Mouse (Mus musculus) heart, adult 2 months (tissue): ENCODE data around the gene Gper1. TPM values are rescaled to one million over a fixed set of nuclear protein-coding genes. Genes with fewer than 3 reads are reported as not detected.

ENCODE experiments used
- DNase-seq, 2 experiments: peaks; one replicate each; pipeline ENCODE4 v3.0.0; 2021
- H3K27ac ChIP-seq: fragments of 200-600 bp; 2 replicates; pipeline ENCODE4 v1.8.1; 2022
- H3K27me3 ChIP-seq: fragments of 200-500 bp; 2 replicates; pipeline ENCODE4 v1.6.1; 2012; ENCODE audit warnings: mild to moderate bottlenecking, low read length, inconsistent platforms, mixed read lengths; ENCODE audit not compliant: control insufficient read depth, insufficient read depth
- H3K36me3 ChIP-seq: fragments of 200-500 bp; 2 replicates; pipeline ENCODE4 v1.6.1; 2012; ENCODE audit warnings: low read length, inconsistent platforms; ENCODE audit not compliant: control insufficient read depth, insufficient read depth
- H3K4me1 ChIP-seq: fragments of 200-500 bp; 2 replicates; pipeline ENCODE4 v1.6.1; 2011; ENCODE audit warnings: low read length; ENCODE audit not compliant: control insufficient read depth, insufficient read depth
- H3K4me3 ChIP-seq: fragments of 200-600 bp; 2 replicates; pipeline ENCODE4 v1.8.1; 2022
- H3K79me2 ChIP-seq: fragments of 200-500 bp; replicated peaks from 2 replicates; pipeline ENCODE4 v1.6.1; 2012; ENCODE audit warnings: mild to moderate bottlenecking, inconsistent platforms, low read length, moderate library complexity, mixed read lengths; ENCODE audit not compliant: control insufficient read depth, insufficient read depth
- H3K9ac ChIP-seq: fragments of 200-500 bp; 2 replicates; pipeline ENCODE4 v1.6.1; 2012; ENCODE audit warnings: low read depth, mild to moderate bottlenecking, control low read depth, inconsistent platforms, low read length, mixed read lengths
- CTCF ChIP-seq: fragments of 200-600 bp; IDR thresholded peaks from 2 replicates; pipeline ENCODE4 v1.8.1; 2022; ENCODE audit warnings: antibody characterized with exemption, mild to moderate bottlenecking, moderate library complexity
- EP300 ChIP-seq: fragments of 200-500 bp; IDR thresholded peaks from 2 replicates; pipeline ENCODE4 v1.6.1; 2011; ENCODE audit warnings: low read depth, low read length, control low read depth; ENCODE audit not compliant: insufficient read depth
- POLR2A ChIP-seq: fragments of 200-500 bp; IDR thresholded peaks from 2 replicates; pipeline ENCODE4 v1.6.1; 2011; ENCODE audit warnings: mild to moderate bottlenecking, low read depth, low read length, control low read depth; ENCODE audit not compliant: insufficient read depth
- WGBS: fragments of 180-500 bp; shearing (Covaris S2); methylation state at CpG from one replicate; pipeline ENCODE4 v1.1.7; 2018; 5-methylcytosine and 5-hydroxymethylcytosine counted together
- intact Hi-C: fragments of 180-260 bp; cut with DNase I; formaldehyde crosslinking; loops from one replicate; pipeline ENCODE4 v1.15.1; 2025
- polyA plus RNA-seq: library from polyadenylated mRNA; depleted of rRNA; stranded (reverse); fragments of >200 nt; gene quantifications from 2 replicates; pipeline ENCODE4 v1.2.3, GENCODE M21; 2012
- total RNA-seq, 2 experiments: library from RNA; stranded (reverse); gene quantifications; 2 replicates each; pipeline ENCODE4 v1.2.3; 2021

Gene Gper1
- total and polyA plus RNA-seq, 3 experiments = 1.4 to 2.0 (median 1.5) TPM

- DNase-seq = peak; percentile 79 to 90
- H3K27me3 ChIP-seq = no peaks in the 10 kb centered on the region
- H3K9ac ChIP-seq = peak overlapping the region; percentile 36; the same call in 1 of the 2 replicates
- WGBS = 16% methylated on average over 21 of the region's 21 CpGs
- peak overlapping the region; percentile 98 for H3K27ac ChIP-seq
- peaks cover 43% of the 10 kb centered on the region for H3K4me1 ChIP-seq
- no peak for TF ChIP-seq CTCF
- TF ChIP-seq EP300 = peak; percentile 96
- peak; percentile 50; the same call in 1 of the 2 replicates for TF ChIP-seq POLR2A
- peak overlapping the region; percentile 5; the same call in 1 of the 2 replicates for H3K4me3 ChIP-seq
- intact Hi-C loops = no loop called here
- peaks cover 2% of the 10 kb centered on the region; the same call in 1 of the 2 replicates for H3K36me3 ChIP-seq
- H3K79me2 ChIP-seq = no peaks in the 10 kb centered on the region
Observed at GRCm38 (mm10) chr5:139378986-139379629, 43.8 kb upstream of the Gper1 start.

DNA sequence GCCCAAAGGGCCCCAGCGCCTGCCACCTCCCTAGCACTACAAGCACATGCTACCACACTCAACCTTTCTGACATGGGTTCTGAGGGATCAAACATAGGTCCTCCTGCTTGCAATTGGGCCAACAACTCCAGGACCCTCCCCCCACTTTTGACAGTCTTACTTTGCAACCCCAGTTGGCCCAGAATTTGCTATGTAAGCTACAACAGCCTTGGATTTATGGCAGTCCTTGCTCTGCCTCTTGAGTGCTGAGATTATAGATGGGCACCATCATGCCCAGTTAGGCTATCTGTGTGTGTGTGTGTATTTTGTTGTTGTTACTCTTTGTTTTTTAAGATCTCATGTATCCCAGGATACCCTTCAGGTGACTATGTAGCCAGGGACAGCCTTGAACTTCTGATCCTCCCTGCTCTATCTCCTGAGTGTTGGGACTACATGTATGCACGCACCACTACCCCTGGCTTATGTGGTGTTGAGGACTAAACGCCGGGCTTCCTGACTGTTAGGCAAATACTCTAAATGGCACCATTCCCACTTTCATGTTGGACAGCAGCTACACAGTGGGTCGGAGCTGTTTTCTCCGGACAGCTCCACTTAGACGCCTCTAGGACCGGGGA lies 43.1 kb upstream of the Gper1 start:
- Histone ChIP-seq H3K4me3 (peak overlapping the region; percentile 100), H3K27ac (peak overlapping the region; percentile 98), H3K4me1 (peaks cover 49% of the 10 kb centered on the region), H3K79me2 (no peaks in the 10 kb centered on the region), H3K27me3 (no peaks in the 10 kb centered on the region), H3K36me3 (peaks cover 2% of the 10 kb centered on the region; the same call in 1 of the 2 replicates), H3K9ac (peak overlapping the region; percentile 39)
- WGBS = 11% methylated on average over 8 of the region's 8 CpGs
- TF ChIP-seq CTCF = no peak
- no peak for TF ChIP-seq EP300
- no peak; the same call in 1 of the 2 replicates for TF ChIP-seq POLR2A
- intact Hi-C loops = loop anchor here (10.0 kb wide), 1 partner anchor 415 kb away; the partner anchor contains the start of gene Mafk
- no peak for DNase-seq

DNA sequence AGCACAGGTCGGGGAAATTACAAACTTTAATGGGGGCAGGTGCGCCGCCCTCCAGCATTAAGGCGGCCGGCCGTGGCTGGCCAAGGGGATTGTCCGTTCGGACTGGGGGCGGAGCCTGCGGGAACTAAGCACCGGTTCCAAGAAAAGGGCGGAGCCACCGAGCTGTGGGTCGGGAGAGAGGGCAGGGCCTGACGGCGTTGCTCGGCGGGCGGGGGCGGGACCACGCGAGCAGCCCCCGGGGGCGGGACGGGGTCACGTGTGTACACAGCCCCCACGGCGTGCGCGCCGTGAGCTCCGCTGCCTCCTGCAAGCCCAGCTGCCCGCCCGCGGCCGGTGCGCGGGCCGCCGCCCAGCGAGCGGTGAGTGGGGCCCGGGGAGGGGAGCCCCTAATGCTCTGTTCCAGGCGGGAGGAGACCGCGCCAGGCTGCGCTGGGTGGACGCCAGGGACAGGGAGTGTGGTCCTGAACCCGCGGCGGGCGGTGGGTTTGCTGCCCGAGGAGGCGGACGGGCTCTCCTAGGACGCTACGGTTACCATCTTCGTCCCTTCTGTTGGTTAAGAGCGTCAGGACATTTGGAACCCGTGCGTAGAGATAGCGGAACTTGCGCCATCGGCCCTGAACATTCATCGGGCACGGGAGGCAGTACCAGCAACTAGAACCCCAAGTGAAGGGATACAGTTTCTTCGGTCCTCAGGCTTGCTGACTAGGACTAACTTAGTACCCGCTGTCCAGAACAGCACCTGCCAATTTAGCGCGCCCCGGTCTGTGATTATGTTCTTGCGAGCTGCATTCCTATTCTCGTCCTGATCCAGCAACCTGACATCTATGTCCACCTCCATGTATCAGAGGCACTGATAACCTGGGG lies 42.3 kb upstream of the Gper1 start:
- Histone ChIP-seq H3K9ac (peak overlapping the region; percentile 89), H3K4me1 (peaks cover 56% of the 10 kb centered on the region), H3K27ac (peak overlapping the region; percentile 99), H3K79me2 (no peaks in the 10 kb centered on the region), H3K4me3 (peak overlapping the region; percentile 100), H3K27me3 (no peaks in the 10 kb centered on the region), H3K36me3 (peaks cover 2% of the 10 kb centered on the region; the same call in 1 of the 2 replicates)
- DNase-seq = peak; percentile 97 to 98
- intact Hi-C loops = loop anchor here (10.0 kb wide), 1 partner anchor 414 kb away; the partner anchor contains the start of gene Mafk
- TF ChIP-seq POLR2A (peak; percentile 62), CTCF (no peak), EP300 (peak; percentile 27; the same call in 1 of the 2 replicates)
- WGBS = 1% methylated on average over 69 of the region's 73 CpGs

DNA sequence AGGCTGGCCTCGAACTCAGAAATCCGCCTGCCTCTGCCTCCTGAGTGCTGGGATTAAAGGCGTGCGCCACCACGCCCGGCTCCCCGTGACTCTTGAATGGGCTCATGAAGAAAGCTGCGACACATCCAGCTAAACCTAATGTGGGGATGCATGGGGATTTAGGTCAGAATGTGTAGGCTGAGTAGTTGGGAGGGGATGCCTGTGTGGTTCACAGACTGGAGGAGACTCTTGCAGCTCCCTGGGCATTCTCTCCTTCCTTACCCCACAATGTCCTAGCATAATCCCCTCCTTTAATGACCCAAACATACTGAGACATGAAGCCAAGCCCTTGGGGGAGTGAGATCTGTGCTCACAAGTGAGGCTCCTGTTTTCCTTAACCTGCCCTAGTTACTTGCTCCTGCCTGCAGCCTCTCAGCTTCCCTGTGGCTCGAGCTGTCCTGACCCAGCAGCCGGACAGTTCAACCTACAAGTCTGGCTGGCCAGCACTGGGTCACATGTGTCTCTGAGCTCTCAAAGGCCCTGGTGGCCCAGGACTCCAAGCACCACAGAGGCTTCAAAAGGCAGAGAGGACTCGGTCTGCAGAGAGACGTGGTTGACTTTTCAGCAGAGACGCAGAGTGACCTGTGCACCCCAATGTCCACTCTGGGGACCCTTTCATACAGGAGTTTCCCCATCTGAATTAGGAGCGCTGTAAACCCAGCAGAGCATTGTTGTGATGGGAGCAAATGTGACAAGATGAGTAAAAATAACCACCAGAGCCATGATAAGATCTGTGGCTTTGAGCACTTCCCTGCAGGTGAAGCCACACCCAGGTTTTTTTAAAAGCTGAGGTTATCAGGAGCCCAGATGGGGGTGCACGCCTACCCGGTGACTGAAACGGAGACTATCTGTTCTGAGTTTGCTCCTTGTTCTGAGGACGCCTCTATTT lies 41.1 kb upstream of the Gper1 start:
- Histone ChIP-seq H3K4me1 (peaks cover 59% of the 10 kb centered on the region), H3K27ac (peak overlapping the region; percentile 99), H3K4me3 (peak overlapping the region; percentile 100), H3K36me3 (peaks cover 2% of the 10 kb centered on the region; the same call in 1 of the 2 replicates), H3K9ac (peak overlapping the region; percentile 63), H3K27me3 (no peaks in the 10 kb centered on the region), H3K79me2 (no peaks in the 10 kb centered on the region; the same call in 1 of the 2 replicates)
- DNase-seq = peak in 1 of 2 experiments; percentile 69
- intact Hi-C loops = loop anchor here (10.0 kb wide), 1 partner anchor 413 kb away; the partner anchor contains the start of gene Mafk
- 27% methylated on average over 18 of the region's 18 CpGs for WGBS
- TF ChIP-seq POLR2A (peak; percentile 59; the same call in 1 of the 2 replicates), CTCF (no peak)

DNA sequence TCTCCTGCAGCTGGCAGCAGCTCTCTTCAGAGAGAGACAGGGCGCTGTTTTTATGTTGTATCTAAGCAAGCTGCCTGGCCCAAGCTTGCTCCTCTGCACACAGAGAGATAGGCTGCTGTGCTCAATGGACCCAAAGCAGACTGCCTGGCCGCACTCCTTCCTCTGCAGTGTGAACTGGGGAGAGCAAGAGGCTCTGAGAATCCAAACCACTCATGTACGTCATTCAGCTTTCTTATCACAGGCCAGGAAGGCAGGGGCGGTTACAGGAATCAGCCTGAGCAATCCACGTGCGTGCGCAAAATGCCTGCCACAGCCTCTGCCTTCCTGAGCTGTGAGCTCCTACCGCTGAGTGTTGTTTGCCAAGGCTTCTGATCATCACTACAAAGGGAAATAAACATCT lies 40.2 kb upstream of the Gper1 start:
- peak overlapping the region; percentile 62 for H3K9ac ChIP-seq
- peaks cover 57% of the 10 kb centered on the region for H3K4me1 ChIP-seq
- peak overlapping the region; percentile 100 for H3K4me3 ChIP-seq
- whole genome bisulfite sequencing = 6% methylated on average over 8 of the region's 8 CpGs
- H3K36me3 ChIP-seq = peaks cover 2% of the 10 kb centered on the region; the same call in 1 of the 2 replicates
- no peaks in the 10 kb centered on the region for H3K27me3 ChIP-seq
- peak; percentile 98 for TF ChIP-seq POLR2A
- peak; percentile 98 for TF ChIP-seq EP300
- no peak for TF ChIP-seq CTCF
- intact Hi-C loops = loop anchor here (10.0 kb wide), 1 partner anchor 412 kb away; the partner anchor contains the start of gene Mafk
- peak overlapping the region; percentile 99 for H3K27ac ChIP-seq
- peak; percentile 80 to 87 for DNase-seq
- no peaks in the 10 kb centered on the region; the same call in 1 of the 2 replicates for H3K79me2 ChIP-seq
